Mouse (Mus musculus) B cell, adult 2 months (primary cell): ENCODE data around the gene Zfp580.

ENCODE experiments used
- DNase-seq, 2 experiments: peaks; one replicate each; pipeline ENCODE4 v3.0.0; 2022

The Zfp580 gene

GRCm38 (mm10) chr7:5036136-5036535 lies 15.2 kb upstream of the Zfp580 start:
- no peak for DNase-seq

- DNase-seq = no peak
Measured at GRCm38 (mm10) chr7:5037026-5037425, 14.3 kb upstream of the Zfp580 start.

- DNase-seq = no peak
Measured at GRCm38 (mm10) chr7:5037467-5037866, 13.9 kb upstream of the Zfp580 start.

GRCm38 (mm10) chr7:5038109-5038732 lies 13.1 kb upstream of the Zfp580 start, which contains the start of gene Zfp784:
TSS of gene Zfp784 (minus strand) at chr7:5038446.
- DNase-seq = peak; percentile 96 to 97

GRCm38 (mm10) chr7:5038940-5039339 lies 12.4 kb upstream of the Zfp580 start:
- no peak for DNase-seq

GRCm38 (mm10) chr7:5044981-5045380 lies 6.4 kb upstream of the Zfp580 start:
- DNase-seq = no peak

- peak; percentile 26 to 32 for DNase-seq
Measured at GRCm38 (mm10) chr7:5046112-5046511, 5.2 kb upstream of the Zfp580 start.

- DNase-seq = peak; percentile 61 to 63
Measured at GRCm38 (mm10) chr7:5047313-5047712, 4.0 kb upstream of the Zfp580 start.

GRCm38 (mm10) chr7:5052438-5052837 lies 1.1 kb downstream of the Zfp580 start:
- peak; percentile 25 to 30 for DNase-seq

GRCm38 (mm10) chr7:5052931-5053343 lies 1.6 kb downstream of the Zfp580 start:
- peak in 1 of 2 experiments; percentile 18 for DNase-seq

- no peak for DNase-seq
Measured at GRCm38 (mm10) chr7:5053456-5054179, 2.3 kb downstream of the Zfp580 start.

GRCm38 (mm10) chr7:5056651-5057263 lies 5.4 kb downstream of the Zfp580 start:
- no peak for DNase-seq

GRCm38 (mm10) chr7:5057381-5057780 lies 6.0 kb downstream of the Zfp580 start:
- no peak for DNase-seq

- DNase-seq = peak; percentile 56 to 57
Measured at GRCm38 (mm10) chr7:5057804-5058203, 6.5 kb downstream of the Zfp580 start.

GRCm38 (mm10) chr7:5058631-5059030 lies 7.3 kb downstream of the Zfp580 start:
- DNase-seq = no peak

- no peak for DNase-seq
Measured at GRCm38 (mm10) chr7:5059421-5059820, 8.1 kb downstream of the Zfp580 start.

- DNase-seq = peak; percentile 72 to 74
Measured at GRCm38 (mm10) chr7:5060239-5060731, 8.9 kb downstream of the Zfp580 start.

GRCm38 (mm10) chr7:5060944-5061773 lies 9.8 kb downstream of the Zfp580 start:
- peak; percentile 95 for DNase-seq

GRCm38 (mm10) chr7:5061774-5062359 lies 10.5 kb downstream of the Zfp580 start, which contains the start of gene U2af2:
TSS of gene U2af2 (plus strand) at chr7:5062143.
- peak; percentile 95 for DNase-seq

GRCm38 (mm10) chr7:5062360-5063001 lies 11.1 kb downstream of the Zfp580 start:
- peak; percentile 80 for DNase-seq

- DNase-seq = no peak
Measured at GRCm38 (mm10) chr7:5064886-5065285, 13.5 kb downstream of the Zfp580 start.

GRCm38 (mm10) chr7:5073586-5073985 lies 22.2 kb downstream of the Zfp580 start:
- no peak for DNase-seq
